Mouse (Mus musculus) megakaryocyte-erythroid progenitor cell, adult 5-6 weeks (primary cell): ENCODE measurements around the gene Setd3. TPM values are rescaled to one million over a fixed set of nuclear protein-coding genes. Genes with fewer than 3 reads are reported as not detected.
"Not testable (repeated sequence)": the region's sequence is repeated elsewhere in the genome, so short reads cannot be mapped to it uniquely, and the experiment has no call there.

Experiments used
- ATAC-seq: replicated peaks from 2 replicates; pipeline ENCODE4 v1.8.0; 2016; ENCODE audit warnings: mild to moderate bottlenecking, inconsistent platforms; ENCODE audit not compliant: severe bottlenecking, poor library complexity, low FRiP score, low TSS enrichment
- total RNA-seq, 2 experiments: library from RNA; stranded (forward) in 1 of 2; stranded (reverse) in 1 of 2; fragments of 200-1000, 215-1000 nt in 1 of 2; fragments of >200 nt in 1 of 2; fragmentation: Nextera tagmentation in 1 of 2; gene quantifications; 2 replicates each; pipeline ENCODE4 v1.2.3; 2014 to 2017

The Setd3 gene
- total RNA-seq, 2 experiments from 2014 or later: 66.0 to 83.4 TPM

DNA sequence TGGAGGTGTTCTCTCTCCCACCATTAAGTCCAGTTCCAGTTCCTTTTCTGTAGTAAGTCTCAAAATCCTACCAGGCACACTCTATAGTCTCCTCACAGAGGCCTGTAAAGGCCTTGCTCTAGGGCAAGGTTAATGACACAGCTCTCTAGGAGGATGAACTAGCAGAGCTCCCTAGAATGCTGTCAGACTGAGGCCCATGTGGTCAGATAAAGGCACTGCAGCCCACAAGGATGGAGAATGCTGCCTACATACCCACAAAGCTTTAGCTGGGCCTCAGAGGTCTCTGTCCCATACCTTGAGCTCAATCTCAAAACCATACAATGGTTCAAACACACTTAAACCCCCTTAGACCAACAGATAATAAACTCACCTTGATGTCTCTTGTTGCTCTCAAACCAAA lies 19.3 kb downstream of the Setd3 start:
- ATAC-seq: peak; percentile 54; the same call in 1 of the 2 replicates

GRCm38 (mm10) chr12:108152743-108153142 lies 26.4 kb downstream of the Setd3 start:
- ATAC-seq: peak; percentile 77

GRCm38 (mm10) chr12:108149764-108150163 lies 29.4 kb downstream of the Setd3 start:
- ATAC-seq: no peak

GRCm38 (mm10) chr12:108145198-108145597 lies 33.9 kb downstream of the Setd3 start:
- no peak for ATAC-seq

- no peak for ATAC-seq
Measured at GRCm38 (mm10) chr12:108143624-108144498, 35.3 kb downstream of the Setd3 start.

GRCm38 (mm10) chr12:108135610-108136208 lies 43.4 kb downstream of the Setd3 start:
- ATAC-seq: no peak

GRCm38 (mm10) chr12:108133181-108133580 lies 45.9 kb downstream of the Setd3 start:
- ATAC-seq: no peak

GRCm38 (mm10) chr12:108132450-108133070 lies 46.6 kb downstream of the Setd3 start:
- ATAC-seq: no peak

DNA sequence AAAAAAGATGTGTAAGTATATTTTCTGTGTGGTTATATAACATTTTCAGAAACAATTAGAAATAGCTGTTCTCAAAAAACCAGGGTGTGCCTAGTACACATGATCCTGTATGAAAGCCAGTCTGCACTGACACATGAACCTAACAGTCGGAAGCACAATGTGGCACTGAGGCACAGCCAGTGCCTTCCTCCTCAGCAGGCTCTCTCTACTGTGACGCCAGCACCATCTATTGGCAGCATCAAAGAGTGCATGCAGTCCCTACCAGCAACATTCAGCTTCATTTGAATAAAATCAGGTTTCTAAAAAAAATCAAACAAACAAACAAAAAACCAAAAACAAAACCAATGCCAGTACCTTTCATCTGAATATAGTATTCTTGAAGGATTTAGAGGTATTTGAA lies 57.8 kb downstream of the Setd3 start:
- peak; percentile 92 for ATAC-seq

- peak; percentile 60 for ATAC-seq
Measured at GRCm38 (mm10) chr12:108120434-108120833, 58.7 kb downstream of the Setd3 start.

DNA sequence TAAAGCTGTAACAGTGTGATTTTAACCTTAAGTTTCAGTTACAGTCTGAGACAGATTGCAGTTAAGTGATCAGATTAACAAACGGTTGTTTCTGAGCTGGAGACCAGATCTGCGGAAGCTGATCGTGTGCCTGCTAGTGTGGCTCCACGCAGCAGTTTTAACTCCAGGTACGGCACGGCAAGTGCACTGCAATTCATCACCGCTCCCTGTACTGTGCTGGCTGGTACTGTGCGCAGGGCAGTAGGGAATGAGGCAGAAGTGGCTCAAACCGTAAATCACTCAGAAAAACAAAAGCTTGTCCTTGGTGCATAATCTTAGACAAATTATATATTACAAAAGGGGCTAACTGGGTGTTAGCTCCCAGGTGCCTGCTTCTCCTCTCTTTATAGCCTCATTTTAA lies 59.2 kb downstream of the Setd3 start:
- ATAC-seq: no peak

- 0 out of 2 replicates have a peak, but pooled peaks have one; percentile 24 for ATAC-seq
Measured at GRCm38 (mm10) chr12:108118902-108119531, 60.1 kb downstream of the Setd3 start.

- ATAC-seq: no peak
Measured at GRCm38 (mm10) chr12:108118503-108118901, 60.6 kb downstream of the Setd3 start.

DNA sequence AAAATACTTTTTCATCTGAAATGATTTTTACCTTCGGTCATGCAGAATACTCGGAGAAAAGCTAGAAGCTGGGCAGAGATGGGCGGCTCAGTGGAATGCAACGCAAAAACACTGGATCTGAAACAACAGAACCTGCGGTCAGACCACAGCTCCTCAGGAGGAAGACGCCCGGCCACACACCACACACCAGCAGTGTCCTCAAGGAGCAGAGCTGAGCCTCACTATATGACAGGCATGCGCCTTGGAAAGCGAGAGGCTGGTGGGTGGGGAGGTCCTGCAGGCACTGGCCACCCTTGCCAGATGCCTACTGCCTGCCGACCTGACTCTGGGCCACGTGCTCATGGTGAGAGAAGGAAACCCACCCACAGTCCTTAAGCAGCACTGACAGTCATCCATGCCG lies 67.9 kb downstream of the Setd3 start:
- ATAC-seq: no peak

- ATAC-seq: no peak
Measured at GRCm38 (mm10) chr12:108110674-108111073, 68.4 kb downstream of the Setd3 start.

- ATAC-seq: no peak
Measured at GRCm38 (mm10) chr12:108109732-108110131, 69.4 kb downstream of the Setd3 start.

DNA sequence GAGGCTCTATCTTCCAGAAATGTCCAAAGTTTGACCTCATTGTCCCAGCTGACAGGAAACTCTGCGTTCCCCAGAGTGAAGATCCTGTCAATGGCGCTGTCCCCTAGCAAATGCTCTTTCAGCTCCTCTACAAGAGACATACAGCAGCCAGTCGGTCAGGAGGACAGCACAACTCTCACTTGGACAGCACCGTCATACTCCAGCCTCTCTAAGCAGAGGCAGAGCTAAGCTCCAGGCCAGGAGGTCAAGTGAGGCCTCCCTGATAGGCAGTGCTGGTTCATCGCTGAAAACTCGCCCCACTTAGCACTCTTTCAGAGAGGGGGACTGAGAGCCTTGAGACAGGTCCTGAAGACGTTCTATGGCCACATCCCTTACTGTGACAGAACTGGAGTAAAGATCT lies 70.5 kb downstream of the Setd3 start:
- not testable (repeated sequence) for ATAC-seq

DNA sequence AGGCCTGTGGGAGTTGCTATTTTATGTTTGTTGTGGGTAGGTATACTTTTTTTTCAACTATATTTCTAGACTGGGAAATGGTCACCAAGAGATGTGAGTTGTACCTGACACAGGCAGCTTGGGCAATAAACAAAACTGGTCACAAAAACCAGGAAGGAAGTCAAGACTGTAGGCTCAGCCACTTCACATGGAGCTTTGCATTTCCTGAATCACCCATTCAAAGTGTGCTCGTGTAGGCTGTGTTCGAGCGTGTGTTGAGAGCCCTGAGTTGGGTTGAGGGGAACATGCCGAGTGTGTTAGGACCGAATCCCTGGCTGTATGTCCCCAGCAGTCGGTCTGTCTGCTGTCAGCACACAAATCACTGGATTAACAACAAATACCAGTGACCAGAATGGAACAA lies 75.8 kb downstream of the Setd3 start:
- ATAC-seq: no peak

DNA sequence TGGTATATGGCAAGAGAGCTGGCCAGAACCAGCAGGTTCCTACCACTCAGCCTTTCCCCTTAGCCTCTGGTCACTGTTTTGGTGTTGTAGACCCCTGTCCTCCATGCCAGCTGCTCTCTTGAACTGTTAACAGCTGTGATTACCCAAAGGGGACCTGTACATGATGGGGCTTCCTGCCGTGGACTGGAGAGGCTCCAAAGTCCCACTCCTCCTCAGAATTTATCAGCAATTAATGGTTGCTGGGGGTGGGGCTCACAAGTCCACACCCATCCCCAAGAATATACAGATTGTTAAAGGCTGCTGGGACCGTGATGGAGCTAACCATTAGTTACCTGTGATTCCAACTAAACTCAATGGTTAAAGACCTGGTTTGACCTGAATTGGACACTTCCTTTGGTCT lies 77.0 kb downstream of the Setd3 start:
- no peak for ATAC-seq

DNA sequence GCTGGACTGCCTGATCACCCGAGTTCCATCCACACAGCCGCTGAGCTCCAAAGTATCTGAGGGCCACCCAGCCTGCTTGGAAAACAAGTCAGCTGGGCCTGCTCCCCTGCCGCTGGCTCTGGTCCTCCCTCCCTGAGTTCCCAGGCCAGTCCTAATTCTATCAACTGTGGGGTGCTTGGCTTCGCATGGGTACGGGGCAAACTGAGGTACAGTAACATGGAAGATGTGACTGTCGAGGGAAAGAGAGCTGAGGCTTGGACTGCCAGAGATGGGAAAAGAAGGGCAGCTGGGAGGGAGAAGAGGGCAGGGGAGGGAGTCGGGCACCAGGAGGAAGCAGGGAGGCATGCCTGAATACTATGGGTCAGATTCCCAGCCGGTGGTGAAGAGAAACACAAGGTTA lies 78.9 kb downstream of the Setd3 start:
- no peak for ATAC-seq
